Mouse (Mus musculus) left cerebral cortex, adult 2 months (tissue): ENCODE results near the gene Ankrd27. TPM values are rescaled to one million over a fixed set of nuclear protein-coding genes. Genes with fewer than 3 reads are reported as not detected.
A peak's percentile ranks its signal among the peaks of the same experiment; 100 is the strongest.

ENCODE experiments used
- DNase-seq, 2 experiments: peaks; one replicate each; pipeline ENCODE4 v3.0.0; 2021 to 2022; ENCODE audit warnings: low spot score in 2 of 2, mixed read lengths in 1 of 2; ENCODE audit errors: extremely low spot score in 1 of 2
- H3K27ac ChIP-seq: fragments of 200-600 bp; 2 replicates; pipeline ENCODE4 v1.8.1; 2022
- H3K4me3 ChIP-seq: fragments of 200-600 bp; 2 replicates; pipeline ENCODE4 v1.8.1; 2022
- CTCF ChIP-seq: fragments of 200-600 bp; IDR thresholded peaks from 2 replicates; pipeline ENCODE4 v1.8.1; 2022; ENCODE audit warnings: antibody characterized with exemption, mild to moderate bottlenecking, moderate library complexity
- intact Hi-C: fragments of 180-260 bp; cut with DNase I; formaldehyde crosslinking; loops from one replicate; pipeline ENCODE4 v1.15.1; 2025
- total RNA-seq, 2 experiments: library from RNA; stranded (reverse); gene quantifications; 2 replicates each; pipeline ENCODE4 v1.2.3; 2021

Gene Ankrd27
- total RNA-seq, 2 experiments from 2014 or later: 43.4 to 46.8 TPM

- Histone ChIP-seq H3K27ac (no peak overlapping the region), H3K4me3 (peak overlapping the region; percentile 93)
- DNase-seq: no peak
- TF ChIP-seq CTCF: no peak
- intact Hi-C loops: loop anchor here (5.0 kb wide), 1 partner anchor 48 kb away; no protein-coding TSS in a partner anchor
Observed at GRCm38 (mm10) chr7:35584786-35585190, 1.3 kb upstream of the Ankrd27 start.

GRCm38 (mm10) chr7:35585191-35586054 is 621 bp upstream of the Ankrd27 start, which contains the start of gene Rgs9bp:
Gene Rgs9bp (minus strand): TSS chr7:35585582.
- Histone ChIP-seq H3K4me3 (peak within 1 kb of the TSS; percentile 93), H3K27ac (peak within 1 kb of the TSS; percentile 84)
- DNase-seq: no peak
- intact Hi-C loops: loop anchor here (2.0 kb wide), 1 partner anchor 31 kb away; no protein-coding TSS in a partner anchor
- no peak for TF ChIP-seq CTCF

- no peak for DNase-seq
- intact Hi-C loops: loop anchor here (2.0 kb wide), 1 partner anchor 32 kb away; no protein-coding TSS in a partner anchor
- Histone ChIP-seq H3K4me3 (peak overlapping the region; percentile 93), H3K27ac (no peak overlapping the region; the same call in 1 of the 2 replicates)
- TF ChIP-seq CTCF: no peak
Observed at GRCm38 (mm10) chr7:35586906-35587445, 932 bp downstream of the Ankrd27 start.

GRCm38 (mm10) chr7:35587728-35588127 is 1.7 kb downstream of the Ankrd27 start:
- intact Hi-C loops: loop anchor here (2.0 kb wide), 1 partner anchor 33 kb away; no protein-coding TSS in a partner anchor
- Histone ChIP-seq H3K27ac (no peak overlapping the region; the same call in 1 of the 2 replicates), H3K4me3 (no peak overlapping the region; the same call in 1 of the 2 replicates)
- no peak for DNase-seq
- no peak for TF ChIP-seq CTCF

GRCm38 (mm10) chr7:35588680-35589428 is 2.8 kb downstream of the Ankrd27 start:
- no peak for DNase-seq
- no peak overlapping the region for H3K4me3 ChIP-seq
- no peak for TF ChIP-seq CTCF
- intact Hi-C loops: no loop called here
- H3K27ac ChIP-seq: peak overlapping the region; percentile 36; the same call in 1 of the 2 replicates

GRCm38 (mm10) chr7:35589485-35589884 is 3.4 kb downstream of the Ankrd27 start:
- TF ChIP-seq CTCF: no peak
- no peak overlapping the region for H3K27ac ChIP-seq
- no peak overlapping the region for H3K4me3 ChIP-seq
- intact Hi-C loops: no loop called here
- no peak for DNase-seq

GRCm38 (mm10) chr7:35590731-35591191 is 4.7 kb downstream of the Ankrd27 start:
- no peak for TF ChIP-seq CTCF
- peak overlapping the region; percentile 7 for H3K27ac ChIP-seq
- H3K4me3 ChIP-seq: no peak overlapping the region
- intact Hi-C loops: no loop called here
- DNase-seq: no peak

- Histone ChIP-seq H3K4me3 (no peak overlapping the region), H3K27ac (no peak overlapping the region)
- no peak for DNase-seq
- no peak for TF ChIP-seq CTCF
- intact Hi-C loops: no loop called here
Observed at GRCm38 (mm10) chr7:35594311-35594710, 8.3 kb downstream of the Ankrd27 start.

GRCm38 (mm10) chr7:35599492-35599891 is 13.4 kb downstream of the Ankrd27 start:
- peak; percentile 56 for TF ChIP-seq CTCF
- intact Hi-C loops: no loop called here
- no peak overlapping the region for H3K4me3 ChIP-seq
- no peak for DNase-seq
- H3K27ac ChIP-seq: peak overlapping the region; percentile 68

GRCm38 (mm10) chr7:35600031-35600430 is 14.0 kb downstream of the Ankrd27 start:
- intact Hi-C loops: no loop called here
- no peak for TF ChIP-seq CTCF
- no peak for DNase-seq
- Histone ChIP-seq H3K27ac (peak overlapping the region; percentile 68), H3K4me3 (no peak overlapping the region)

GRCm38 (mm10) chr7:35601106-35601505 is 15.1 kb downstream of the Ankrd27 start:
- TF ChIP-seq CTCF: no peak

More at GRCm38 (mm10) chr7:35601106-35601505, 15.1 kb downstream of the Ankrd27 start:
- Histone ChIP-seq H3K27ac (no peak overlapping the region), H3K4me3 (no peak overlapping the region)
- no peak for DNase-seq
- intact Hi-C loops: no loop called here
